Mouse (Mus musculus) brain, embryonic 18.5 days (tissue): Measurements from ENCODE around the gene Olfm4.

Experiments
- DNase-seq: peaks from one replicate; pipeline ENCODE4 v3.0.0-alpha.2; 2012; ENCODE audit warnings: low read depth, low spot score

Olfm4 gene

GRCm38 (mm10) chr14:79983781-79984180 is at the start of gene Olfm4:
Gene Olfm4 (plus strand): TSS chr14:79984081.
- no peak for DNase-seq

- no peak for DNase-seq
Observed at GRCm38 (mm10) chr14:79934426-79934825, 49.5 kb upstream of the Olfm4 start.

- DNase-seq: peak; percentile 63
Observed at GRCm38 (mm10) chr14:79936879-79937468, 46.9 kb upstream of the Olfm4 start.

- no peak for DNase-seq
Observed at GRCm38 (mm10) chr14:79945876-79946275, 38.0 kb upstream of the Olfm4 start.

GRCm38 (mm10) chr14:79955678-79956077 is 28.2 kb upstream of the Olfm4 start:
- no peak for DNase-seq

GRCm38 (mm10) chr14:79957789-79958487 is 25.9 kb upstream of the Olfm4 start:
- DNase-seq: no peak

GRCm38 (mm10) chr14:79961187-79961586 is 22.7 kb upstream of the Olfm4 start:
- no peak for DNase-seq

- DNase-seq: no peak
Observed at GRCm38 (mm10) chr14:79961602-79962001, 22.3 kb upstream of the Olfm4 start.

GRCm38 (mm10) chr14:79970165-79970564 is 13.7 kb upstream of the Olfm4 start:
- no peak for DNase-seq

GRCm38 (mm10) chr14:79970928-79971738 is 12.7 kb upstream of the Olfm4 start:
- no peak for DNase-seq

- DNase-seq: no peak
Observed at GRCm38 (mm10) chr14:79981437-79981836, 2.4 kb upstream of the Olfm4 start.

GRCm38 (mm10) chr14:79985137-79985670 is 1.3 kb downstream of the Olfm4 start:
- DNase-seq: no peak

- DNase-seq: no peak
Observed at GRCm38 (mm10) chr14:79985696-79986095, 1.8 kb downstream of the Olfm4 start.

- no peak for DNase-seq
Observed at GRCm38 (mm10) chr14:79986831-79987230, 3.0 kb downstream of the Olfm4 start.

- no peak for DNase-seq
Observed at GRCm38 (mm10) chr14:79989785-79990184, 5.9 kb downstream of the Olfm4 start.

GRCm38 (mm10) chr14:79990547-79990946 is 6.7 kb downstream of the Olfm4 start:
- no peak for DNase-seq

GRCm38 (mm10) chr14:79997534-79997933 is 13.7 kb downstream of the Olfm4 start:
- DNase-seq: no peak

GRCm38 (mm10) chr14:80000110-80000531 is 16.2 kb downstream of the Olfm4 start:
- no peak for DNase-seq

- DNase-seq: no peak
Observed at GRCm38 (mm10) chr14:80007686-80008085, 23.8 kb downstream of the Olfm4 start.

GRCm38 (mm10) chr14:80010426-80010825 is 26.5 kb downstream of the Olfm4 start:
- no peak for DNase-seq

GRCm38 (mm10) chr14:80014966-80015365 is 31.1 kb downstream of the Olfm4 start:
- no peak for DNase-seq

GRCm38 (mm10) chr14:80016112-80016511 is 32.2 kb downstream of the Olfm4 start:
- DNase-seq: no peak
